Mouse (Mus musculus): Measurements from ENCODE around the gene Ank. TPM values are rescaled to one million over a fixed set of nuclear protein-coding genes. Genes with fewer than 3 reads are reported as not detected.

The Ank gene
- polyA plus RNA-seq, 1 experiment from 2014 or later = 16.2 TPM

- ATAC-seq (ENCODE audit: low FRiP score, low TSS enrichment) = no peak
- no peak overlapping the region for H3K27ac ChIP-seq (replicated peaks)
- 74% methylated on average over 11 of the region's 11 CpGs for WGBS
- no peak overlapping the region for H3K4me2 ChIP-seq (replicated peaks; ENCODE audit: low read depth)
- no peak for DNase-seq (ENCODE audit: low spot score)
- TF ChIP-seq CTCF (IDR thresholded peaks at IDR 0.05; ENCODE audit: low read depth) = no peak
- TF ChIP-seq EP300 (optimal IDR thresholded peaks at IDR 0.05) = no peak
- H3K36me3 ChIP-seq (ENCODE audit: control insufficient read depth, insufficient read depth, low read length) = no peaks in the 10 kb centered on the region
- H3K4me1 ChIP-seq (replicated peaks; ENCODE audit: control insufficient read depth, insufficient read depth) = no peaks in the 10 kb centered on the region
- no peak overlapping the region for H3K9ac ChIP-seq (ENCODE audit: low read length)
- no peaks in the 10 kb centered on the region for H3K27me3 ChIP-seq (ENCODE audit: control insufficient read depth, insufficient read depth, low read length)
- H3K9me3 ChIP-seq (ENCODE audit: control insufficient read depth, low read length) = no peaks in the 10 kb centered on the region
- H3K4me3 ChIP-seq (ENCODE audit: low read depth, low read length) = no peak overlapping the region
Measured at GRCm38 (mm10) chr15:27560315-27560714, 93.8 kb downstream of the Ank start.

GRCm38 (mm10) chr15:27564106-27565100 is 97.9 kb downstream of the Ank start:
- H3K9ac ChIP-seq (ENCODE audit: low read length) = no peak overlapping the region
- H3K4me3 ChIP-seq (ENCODE audit: low read depth, low read length) = no peak overlapping the region
- ATAC-seq (ENCODE audit: low FRiP score, low TSS enrichment) (no peak), DNase-seq (ENCODE audit: low spot score) (no peak)
- TF ChIP-seq EP300 (optimal IDR thresholded peaks at IDR 0.05) (no peak), CTCF (IDR thresholded peaks at IDR 0.05; ENCODE audit: low read depth) (no peak)
- no peaks in the 10 kb centered on the region for H3K4me1 ChIP-seq (replicated peaks; ENCODE audit: control insufficient read depth, insufficient read depth)
- H3K27ac ChIP-seq (replicated peaks) = no peak overlapping the region
- no peaks in the 10 kb centered on the region for H3K36me3 ChIP-seq (ENCODE audit: control insufficient read depth, insufficient read depth, low read length)
- no peaks in the 10 kb centered on the region for H3K9me3 ChIP-seq (ENCODE audit: control insufficient read depth, low read length)
- WGBS = 83% methylated on average over 14 of the region's 14 CpGs
- H3K27me3 ChIP-seq (ENCODE audit: control insufficient read depth, insufficient read depth, low read length) = no peaks in the 10 kb centered on the region
- no peak overlapping the region for H3K4me2 ChIP-seq (replicated peaks; ENCODE audit: low read depth)

DNA sequence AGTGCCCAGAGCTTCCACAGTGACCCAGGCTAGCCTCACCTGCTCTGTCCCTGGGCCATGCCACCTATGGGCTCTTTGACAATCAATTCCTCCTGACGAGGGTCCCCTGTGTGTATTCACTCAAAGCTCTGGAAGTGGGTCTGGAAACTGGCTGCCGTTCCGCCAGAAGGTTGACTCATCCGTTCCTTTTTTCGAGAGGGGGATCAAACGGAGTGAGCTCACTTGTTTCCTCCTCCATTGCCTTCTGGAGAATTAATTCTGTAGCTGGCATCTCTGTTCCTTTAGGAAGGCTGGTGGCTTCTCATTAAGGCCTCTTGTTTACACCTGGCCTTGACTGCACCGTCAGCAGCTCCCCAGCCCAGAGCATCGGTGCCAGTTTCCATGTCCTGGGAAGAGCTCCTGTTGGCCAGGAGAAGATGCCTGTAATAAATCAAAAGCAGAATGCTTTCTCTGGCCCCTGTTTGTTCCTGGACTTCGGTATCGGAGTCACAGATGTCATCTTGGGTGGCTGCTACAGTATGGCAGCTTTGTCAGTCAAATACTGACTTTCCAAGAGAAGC is 99.2 kb downstream of the Ank start:
- no peak overlapping the region for H3K27ac ChIP-seq (replicated peaks)
- TF ChIP-seq EP300 (optimal IDR thresholded peaks at IDR 0.05) (no peak), CTCF (IDR thresholded peaks at IDR 0.05; ENCODE audit: low read depth) (no peak)
- no peak for DNase-seq (ENCODE audit: low spot score)
- no peaks in the 10 kb centered on the region for H3K27me3 ChIP-seq (ENCODE audit: control insufficient read depth, insufficient read depth, low read length)
- ATAC-seq (ENCODE audit: low FRiP score, low TSS enrichment) = no peak
- H3K4me3 ChIP-seq (ENCODE audit: low read depth, low read length) = no peak overlapping the region
- 72% methylated on average over 10 of the region's 10 CpGs for WGBS
- H3K9ac ChIP-seq (ENCODE audit: low read length) = no peak overlapping the region
- no peaks in the 10 kb centered on the region for H3K36me3 ChIP-seq (ENCODE audit: control insufficient read depth, insufficient read depth, low read length)
- H3K9me3 ChIP-seq (ENCODE audit: control insufficient read depth, low read length) = no peaks in the 10 kb centered on the region
- no peaks in the 10 kb centered on the region for H3K4me1 ChIP-seq (replicated peaks; ENCODE audit: control insufficient read depth, insufficient read depth)
- H3K4me2 ChIP-seq (replicated peaks; ENCODE audit: low read depth) = no peak overlapping the region

- Histone ChIP-seq H3K36me3 (ENCODE audit: control insufficient read depth, insufficient read depth, low read length) (no peaks in the 10 kb centered on the region), H3K4me3 (ENCODE audit: low read depth, low read length) (no peak overlapping the region), H3K27ac (replicated peaks) (no peak overlapping the region), H3K4me2 (replicated peaks; ENCODE audit: low read depth) (no peak overlapping the region), H3K9me3 (ENCODE audit: control insufficient read depth, low read length) (no peaks in the 10 kb centered on the region), H3K27me3 (ENCODE audit: control insufficient read depth, insufficient read depth, low read length) (no peaks in the 10 kb centered on the region), H3K4me1 (replicated peaks; ENCODE audit: control insufficient read depth, insufficient read depth) (no peaks in the 10 kb centered on the region), H3K9ac (ENCODE audit: low read length) (no peak overlapping the region)
- DNase-seq (ENCODE audit: low spot score) = no peak
- ATAC-seq (ENCODE audit: low FRiP score, low TSS enrichment) = no peak
- 86% methylated on average over 16 of the region's 16 CpGs for WGBS
- TF ChIP-seq EP300 (optimal IDR thresholded peaks at IDR 0.05) = no peak
Measured at GRCm38 (mm10) chr15:27567356-27567755, 100.9 kb downstream of the Ank start.

GRCm38 (mm10) chr15:27568371-27568770 is 101.9 kb downstream of the Ank start:
- no peak overlapping the region for H3K4me2 ChIP-seq (replicated peaks; ENCODE audit: low read depth)
- H3K4me1 ChIP-seq (replicated peaks; ENCODE audit: control insufficient read depth, insufficient read depth) = no peaks in the 10 kb centered on the region
- no peaks in the 10 kb centered on the region for H3K27me3 ChIP-seq (ENCODE audit: control insufficient read depth, insufficient read depth, low read length)
- no peak overlapping the region for H3K9ac ChIP-seq (ENCODE audit: low read length)
- no peak overlapping the region for H3K4me3 ChIP-seq (ENCODE audit: low read depth, low read length)
- ATAC-seq (ENCODE audit: low FRiP score, low TSS enrichment) (no peak), DNase-seq (ENCODE audit: low spot score) (no peak)
- H3K9me3 ChIP-seq (ENCODE audit: control insufficient read depth, low read length) = no peaks in the 10 kb centered on the region
- H3K36me3 ChIP-seq (ENCODE audit: control insufficient read depth, insufficient read depth, low read length) = no peaks in the 10 kb centered on the region
- no peak overlapping the region for H3K27ac ChIP-seq (replicated peaks)
- 89% methylated on average over 6 of the region's 6 CpGs for WGBS
- TF ChIP-seq CTCF (IDR thresholded peaks at IDR 0.05; ENCODE audit: low read depth) (no peak), EP300 (optimal IDR thresholded peaks at IDR 0.05) (no peak)

DNA sequence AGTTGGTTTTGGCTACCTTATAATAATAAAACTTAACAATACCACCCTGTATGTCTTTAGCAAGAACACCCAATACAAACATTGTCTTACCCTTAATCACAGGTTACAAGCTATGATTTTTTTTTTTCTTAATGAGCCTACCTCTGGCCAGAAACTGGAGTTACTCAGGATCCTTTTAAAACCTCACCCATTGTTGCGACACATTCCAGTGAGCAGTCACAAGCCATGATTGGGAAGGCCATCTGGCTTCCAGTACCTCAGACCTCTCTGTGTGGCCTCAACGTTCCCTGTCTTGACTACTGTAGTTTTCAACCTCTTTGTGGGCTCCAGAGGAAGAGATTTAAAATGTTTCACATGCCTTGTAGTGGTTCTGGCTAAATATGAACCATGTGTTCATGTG is 103.4 kb downstream of the Ank start:
- 78% methylated on average over 2 of the region's 2 CpGs for WGBS
- TF ChIP-seq EP300 (optimal IDR thresholded peaks at IDR 0.05) (no peak), CTCF (IDR thresholded peaks at IDR 0.05; ENCODE audit: low read depth) (no peak)
- Histone ChIP-seq H3K9me3 (ENCODE audit: control insufficient read depth, low read length) (no peaks in the 10 kb centered on the region), H3K4me1 (replicated peaks; ENCODE audit: control insufficient read depth, insufficient read depth) (no peaks in the 10 kb centered on the region), H3K9ac (ENCODE audit: low read length) (no peak overlapping the region), H3K36me3 (ENCODE audit: control insufficient read depth, insufficient read depth, low read length) (no peaks in the 10 kb centered on the region), H3K27ac (replicated peaks) (no peak overlapping the region), H3K27me3 (ENCODE audit: control insufficient read depth, insufficient read depth, low read length) (no peaks in the 10 kb centered on the region), H3K4me2 (replicated peaks; ENCODE audit: low read depth) (no peak overlapping the region), H3K4me3 (ENCODE audit: low read depth, low read length) (no peak overlapping the region)
- DNase-seq (ENCODE audit: low spot score) (no peak), ATAC-seq (ENCODE audit: low FRiP score, low TSS enrichment) (no peak)
